Mouse (Mus musculus) spleen, postnatal 4 days (tissue): Measurements from ENCODE around the gene Sp7.

ENCODE experiments used
- DNase-seq, 2 experiments: peaks; one replicate each; pipeline ENCODE4 v3.0.0; 2022; ENCODE audit warnings: low spot score in 2 of 2

Gene Sp7

GRCm38 (mm10) chr15:102346444-102346843 is 20.5 kb downstream of the Sp7 start:
- DNase-seq: no peak

- DNase-seq: no peak
These were observed 22.5 kb downstream of the Sp7 start for GRCm38 (mm10) chr15:102344490-102344889.

- peak in 1 of 2 experiments; percentile 74 for DNase-seq
These were observed 25.4 kb downstream of the Sp7 start for GRCm38 (mm10) chr15:102341580-102341979.

- no peak for DNase-seq
These were observed 27.4 kb downstream of the Sp7 start for GRCm38 (mm10) chr15:102339612-102340011.

- no peak for DNase-seq
These were observed 30.0 kb downstream of the Sp7 start for GRCm38 (mm10) chr15:102336946-102337345.

GRCm38 (mm10) chr15:102335925-102336324 is 31.1 kb downstream of the Sp7 start:
- DNase-seq: peak; percentile 45 to 65

GRCm38 (mm10) chr15:102335254-102335653 is 31.7 kb downstream of the Sp7 start:
- DNase-seq: no peak

DNA sequence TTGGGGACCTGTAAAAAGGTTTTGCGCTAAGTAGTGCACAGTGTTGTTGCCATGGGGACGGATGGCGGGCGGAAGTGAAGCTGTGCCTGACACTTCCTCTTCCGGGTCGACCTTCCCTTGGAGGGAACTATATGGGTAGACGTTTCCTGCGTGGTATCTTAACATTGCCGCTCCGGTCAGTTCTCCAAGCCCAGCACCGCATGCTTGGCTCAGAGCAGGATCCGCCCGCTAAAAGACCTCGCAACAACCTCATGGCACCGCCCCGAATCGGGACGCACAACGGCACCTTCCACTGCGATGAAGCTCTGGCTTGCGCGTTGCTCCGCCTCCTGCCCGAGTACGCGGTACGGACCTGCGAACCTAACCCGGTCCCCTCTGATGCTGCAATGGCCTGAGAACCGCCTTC is 35.4 kb downstream of the Sp7 start, which contains the start of gene Myg1:
Gene Myg1, plus strand, starts transcription at position 100 of the 406 bp plus-strand sequence.
- DNase-seq: peak; percentile 78 to 88

DNA sequence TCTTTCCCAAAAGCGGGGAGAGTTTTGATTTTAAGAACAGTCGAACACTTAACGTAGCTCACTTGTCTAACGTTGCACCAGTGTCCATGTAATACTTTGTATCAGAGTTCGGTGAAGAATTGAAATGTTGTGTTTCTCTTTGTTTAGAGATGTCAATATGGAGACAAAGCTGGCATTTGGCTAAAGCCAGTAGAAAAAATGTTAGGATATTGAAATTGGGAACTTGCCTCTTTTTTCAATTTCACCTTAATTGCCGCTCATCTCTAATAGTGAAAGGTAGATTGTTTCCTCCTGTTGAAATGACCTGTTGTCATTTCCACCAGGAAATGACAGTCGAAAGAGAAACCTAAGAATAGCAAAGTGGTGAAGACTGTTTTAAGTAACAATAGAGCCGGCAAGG is 40.1 kb downstream of the Sp7 start:
- DNase-seq: no peak

- peak; percentile 89 to 94 for DNase-seq
These were observed 40.9 kb downstream of the Sp7 start, which contains the start of gene Pfdn5 for GRCm38 (mm10) chr15:102326022-102326576. TSS of gene Pfdn5 (plus strand) at chr15:102326116.

GRCm38 (mm10) chr15:102324654-102325473 is 42.1 kb downstream of the Sp7 start:
- DNase-seq: no peak

- DNase-seq: peak; percentile 60 to 76
These were observed 50.7 kb downstream of the Sp7 start for GRCm38 (mm10) chr15:102316263-102316662.

- DNase-seq: no peak
These were observed 51.7 kb downstream of the Sp7 start for GRCm38 (mm10) chr15:102315292-102315691.

DNA sequence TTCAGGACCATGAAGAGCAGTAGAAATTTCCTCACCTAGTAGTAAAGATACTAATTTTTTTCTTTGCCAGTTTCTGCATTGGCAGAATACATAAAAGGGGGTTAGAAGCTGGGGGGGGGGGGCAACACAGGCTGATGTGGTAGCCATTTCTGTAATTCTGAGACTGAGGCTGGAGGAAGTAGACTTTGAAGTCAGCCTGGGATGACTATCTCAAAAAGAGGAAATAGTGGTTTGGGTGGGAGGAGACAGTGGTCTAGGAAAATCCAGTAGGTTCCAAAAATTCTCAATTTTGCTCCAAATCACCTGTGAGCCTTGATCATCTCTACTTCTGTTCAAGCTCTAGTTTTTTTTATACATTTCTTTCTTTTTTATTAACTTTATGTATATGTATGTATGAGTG is 55.5 kb downstream of the Sp7 start:
- DNase-seq: no peak

DNA sequence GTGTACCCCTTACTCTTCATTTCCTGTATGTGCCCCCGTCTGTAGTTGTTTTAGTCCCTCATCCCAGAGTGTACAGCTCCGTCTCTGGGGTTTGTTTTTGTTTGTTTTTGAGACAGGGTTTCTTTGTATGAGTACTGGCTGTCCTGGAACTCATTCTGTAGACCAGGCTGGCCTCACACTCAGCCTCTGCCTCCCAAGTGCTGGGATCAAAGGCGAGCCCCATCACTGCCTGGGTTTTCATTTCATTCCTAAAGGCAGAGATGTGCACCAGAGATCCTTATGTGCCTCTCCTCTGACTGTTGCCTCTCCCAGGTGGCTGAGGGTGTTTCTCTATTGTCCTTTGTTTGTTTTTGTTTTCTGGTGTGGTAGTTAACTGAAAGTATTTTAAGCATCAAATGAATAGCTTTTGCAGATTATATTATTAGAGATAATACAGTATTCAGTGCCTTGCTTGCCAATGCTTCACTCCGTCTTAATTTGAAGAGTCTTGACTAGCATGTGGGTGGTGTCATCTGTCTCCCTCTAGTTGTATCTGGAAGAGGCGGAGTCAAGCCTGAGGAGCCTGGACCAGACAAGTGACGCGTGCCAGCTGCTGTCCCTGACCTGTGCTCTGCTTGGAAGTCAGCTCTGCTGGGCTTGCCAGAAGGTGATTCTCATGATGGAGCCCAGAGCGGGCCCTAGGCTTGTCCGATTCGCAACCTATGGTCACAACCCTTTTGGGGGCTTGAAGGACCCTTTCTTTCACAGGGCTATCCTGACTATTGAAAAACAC is 56.7 kb downstream of the Sp7 start:
- no peak for DNase-seq

- no peak for DNase-seq
These were observed 58.3 kb downstream of the Sp7 start for GRCm38 (mm10) chr15:102308717-102309116.
